Mouse (Mus musculus) brain, embryonic 14.5 days (tissue): ENCODE data around the gene Tnfrsf25.

ENCODE experiments used
- CTCF ChIP-seq: fragments of 200-500 bp; IDR thresholded peaks from 2 replicates; pipeline ENCODE4 v1.5.1; 2012; ENCODE audit warnings: inconsistent platforms, mild to moderate bottlenecking, moderate library complexity, borderline replicate concordance; ENCODE audit not compliant: insufficient read depth, insufficient read length; ENCODE audit errors: extremely low read depth
- POLR2A ChIP-seq: fragments of 200-500 bp; IDR thresholded peaks from 2 replicates; pipeline ENCODE4 v1.6.1; 2012; ENCODE audit warnings: mild to moderate bottlenecking, inconsistent platforms, borderline replicate concordance; ENCODE audit not compliant: poor library complexity, insufficient read depth, insufficient read length, severe bottlenecking; ENCODE audit errors: extremely low read depth

DNA sequence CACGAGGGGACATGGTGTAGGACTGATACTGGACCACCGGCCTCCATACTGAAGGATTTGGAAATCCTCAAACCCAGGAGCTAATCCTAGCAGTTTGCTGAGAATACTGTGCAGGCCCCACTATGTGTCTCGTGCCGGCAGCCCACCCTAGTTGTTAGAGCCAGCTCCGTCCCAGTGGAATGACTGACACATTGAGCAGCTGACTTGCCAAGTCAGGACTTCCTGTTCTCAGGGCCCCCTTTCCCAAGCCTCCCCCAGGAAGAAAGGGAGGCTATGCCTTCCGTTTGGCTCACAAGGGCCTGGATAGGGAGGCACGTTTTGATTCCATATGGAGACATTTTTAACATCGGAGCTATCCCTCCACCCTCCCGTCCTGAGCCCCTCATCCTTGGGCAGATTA is 25.5 kb upstream of the Tnfrsf25 start:
- TF ChIP-seq CTCF (no peak), POLR2A (no peak)
